Mouse (Mus musculus) E14TG2a.4 (cell line): Measurements from ENCODE around the gene Xrcc1.

ENCODE experiments used
- CTCF ChIP-seq: conservative IDR thresholded peaks from 2 replicates; pipeline ENCODE4 v1.5.1; 2014; ENCODE audit warnings: low read length
- NANOG ChIP-seq: IDR thresholded peaks from 2 replicates; pipeline ENCODE4 v1.6.1; 2014; ENCODE audit warnings: borderline replicate concordance, low read length, mixed read lengths
- POU5F1 ChIP-seq: IDR thresholded peaks from 2 replicates; pipeline ENCODE4 v1.6.1; 2014; ENCODE audit warnings: low read length, borderline replicate concordance

GRCm38 (mm10) chr7:24574224-24574796 lies 28.2 kb downstream of the Xrcc1 start:
- TF ChIP-seq CTCF (no peak), NANOG (no peak), POU5F1 (no peak)
